Mouse (Mus musculus) erythroblast, embryonic 14.5 days (primary cell): ENCODE data around the gene Acot13.

Experiments
- GATA1 ChIP-seq: IDR thresholded peaks from 2 replicates; pipeline ENCODE4 v1.6.1; 2012; ENCODE audit warnings: low read length, inconsistent platforms, mixed read lengths
- TAL1 ChIP-seq: IDR thresholded peaks from 3 replicates; pipeline ENCODE4 v1.6.1; 2012; ENCODE audit warnings: low read length, inconsistent platforms, mixed read lengths

GRCm38 (mm10) chr13:24781916-24782315 lies 49.4 kb downstream of the Acot13 start:
- TF ChIP-seq TAL1 (no peak), GATA1 (no peak)
